8 mouse cellular contexts compared by ENCODE assay signal in the genomic region with DNA sequence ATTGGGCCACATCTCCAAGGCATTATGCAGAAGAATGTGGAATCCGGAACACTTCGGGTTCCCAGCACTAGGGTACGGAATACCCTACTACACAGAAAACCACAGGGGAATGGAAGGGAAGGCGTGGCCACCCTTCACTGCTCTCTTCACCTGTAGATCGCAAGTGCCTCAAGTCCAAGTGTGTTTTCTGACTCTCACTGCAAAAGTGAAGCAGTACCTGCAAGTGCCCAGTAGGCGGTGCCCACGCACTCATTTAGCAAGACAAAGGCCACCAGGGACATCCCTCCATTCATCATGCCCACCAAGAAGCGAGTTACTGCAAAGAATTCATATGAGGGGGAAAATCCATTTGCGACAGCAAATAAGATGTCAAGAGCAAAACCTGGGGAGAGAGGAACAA. TPM values are rescaled to one million over a fixed set of nuclear protein-coding genes. Genes with fewer than 3 reads are reported as not detected.
DNase-seq lines count a peak whose midpoint lies in the region; ATAC-seq and TF ChIP-seq lines count a peak whose summit lies in the region.

No protein-coding gene starts in this region.

- no peak overlapping the region for H3K4me2 ChIP-seq in kidney, embryonic 15.5 days
- no peak overlapping the region for H3K4me2 ChIP-seq in hindbrain, postnatal 0 days (ENCODE audit: low read depth, low read length)
- H3K4me2 ChIP-seq in midbrain, embryonic 16.5 days (ENCODE audit: low read length), result no peak overlapping the region

- intact Hi-C loops in left cerebral cortex, postnatal 10 days (cut with DNase I), result no loop called here

- 25% methylated on average over 9 of the region's 9 CpGs for WGBS in kidney, embryonic 15.5 days
- WGBS in hindbrain, postnatal 0 days, result 20% methylated on average over 9 of the region's 9 CpGs
- WGBS in midbrain, embryonic 16.5 days, result 25% methylated on average over 9 of the region's 9 CpGs
- WGBS in spleen, adult 2 months, result 45% methylated on average over 9 of the region's 9 CpGs

- no peak for ATAC-seq in kidney, embryonic 15.5 days (replicated peaks; ENCODE audit: low FRiP score)
- peak; percentile 65; the same call in 1 of the 2 replicates for ATAC-seq in frontal cortex, adult (ENCODE audit: low TSS enrichment)
- ATAC-seq in hindbrain, postnatal 0 days, result peak; percentile 61
- peak; percentile 84 for ATAC-seq in midbrain, embryonic 16.5 days

- no peak overlapping the region for H3K9ac ChIP-seq in kidney, embryonic 15.5 days
- H3K9ac ChIP-seq in hindbrain, postnatal 0 days (replicated peaks; ENCODE audit: low read length), result no peak overlapping the region
- no peak overlapping the region for H3K9ac ChIP-seq in midbrain, embryonic 16.5 days (ENCODE audit: low read depth, low read length)

- DNase-seq in kidney, adult 11 months, result peak; percentile 58
- peak; percentile 78 to 80 for DNase-seq in cerebellum, adult 18-20 months
- peak; percentile 96 for DNase-seq in hindbrain, postnatal 0 days (ENCODE audit: low spot score)
- DNase-seq in left cerebral cortex, postnatal 10 days (ENCODE audit: extremely low spot score in 1 of 2, low spot score in 2 of 2), result peak; percentile 65 to 73
- DNase-seq in spleen, adult 2 months (ENCODE audit: low read depth in 1 of 2, low spot score in 2 of 2), result peak; percentile 19 to 46

- H3K9me3 ChIP-seq in kidney, embryonic 15.5 days (replicated peaks), result no peaks in the 10 kb centered on the region
- no peaks in the 10 kb centered on the region for H3K9me3 ChIP-seq in hindbrain, postnatal 0 days (ENCODE audit: low read length)
- H3K9me3 ChIP-seq in midbrain, embryonic 16.5 days (replicated peaks; ENCODE audit: control insufficient read depth, low read length, poor library complexity, severe bottlenecking), result no peaks in the 10 kb centered on the region

- no peak overlapping the region for H3K4me3 ChIP-seq in kidney, embryonic 15.5 days (replicated peaks)
- no peak overlapping the region for H3K4me3 ChIP-seq in hindbrain, postnatal 0 days (ENCODE audit: low read length)
- no peak overlapping the region for H3K4me3 ChIP-seq in midbrain, embryonic 16.5 days (ENCODE audit: low read depth, low read length)
- H3K4me3 ChIP-seq in spleen, adult 2 months (ENCODE audit: extremely low read depth, insufficient read depth, insufficient read length), result no peak overlapping the region

- no peaks in the 10 kb centered on the region for H3K27me3 ChIP-seq in kidney, embryonic 15.5 days
- H3K27me3 ChIP-seq in hindbrain, postnatal 0 days (ENCODE audit: insufficient read depth, low read length), result no peaks in the 10 kb centered on the region
- H3K27me3 ChIP-seq in midbrain, embryonic 16.5 days (ENCODE audit: control insufficient read depth, insufficient read depth, low read depth, low read length), result no peaks in the 10 kb centered on the region
- no peaks in the 10 kb centered on the region for H3K27me3 ChIP-seq in spleen, adult 2 months (ENCODE audit: control insufficient read depth, insufficient read depth, low read length)

- no peak overlapping the region for H3K27ac ChIP-seq in kidney, embryonic 15.5 days
- no peak overlapping the region for H3K27ac ChIP-seq in hindbrain, postnatal 0 days
- no peak overlapping the region for H3K27ac ChIP-seq in midbrain, embryonic 16.5 days (ENCODE audit: low read length)
- no peak overlapping the region for H3K27ac ChIP-seq in spleen, adult 2 months (ENCODE audit: insufficient read depth, low read length)

- TF ChIP-seq POLR2A in spleen, adult 2 months (IDR thresholded peaks at IDR 0.05; ENCODE audit: low read depth, low read length), result no peak

- H3K4me1 ChIP-seq in kidney, embryonic 15.5 days, result no peaks in the 10 kb centered on the region
- H3K4me1 ChIP-seq in hindbrain, postnatal 0 days (ENCODE audit: insufficient read depth, low read length), result no peaks in the 10 kb centered on the region
- peaks cover 6% of the 10 kb centered on the region; the same call in 1 of the 2 replicates for H3K4me1 ChIP-seq in midbrain, embryonic 16.5 days (ENCODE audit: control insufficient read depth, insufficient read depth, low read length)
- H3K4me1 ChIP-seq in spleen, adult 2 months (ENCODE audit: control insufficient read depth, insufficient read depth, insufficient read length), result no peaks in the 10 kb centered on the region; the same call in 1 of the 2 replicates

- TF ChIP-seq CTCF in hindbrain, postnatal 0 days (IDR thresholded peaks at IDR 0.05; ENCODE audit: low read depth), result peak; percentile 98
- peak; percentile 55; the same call in 1 of the 2 replicates for TF ChIP-seq CTCF in spleen, adult 2 months (IDR thresholded peaks at IDR 0.05; ENCODE audit: extremely low read depth, insufficient read depth, insufficient read length, insufficient replicate concordance)

- H3K36me3 ChIP-seq in kidney, embryonic 15.5 days, result no peaks in the 10 kb centered on the region
- no peaks in the 10 kb centered on the region; the same call in 1 of the 2 replicates for H3K36me3 ChIP-seq in hindbrain, postnatal 0 days (ENCODE audit: insufficient read depth, low read length)
- no peaks in the 10 kb centered on the region for H3K36me3 ChIP-seq in midbrain, embryonic 16.5 days (ENCODE audit: control insufficient read depth, insufficient read depth, low read length)
- no peaks in the 10 kb centered on the region for H3K36me3 ChIP-seq in spleen, adult 2 months (ENCODE audit: control insufficient read depth, insufficient read depth, low read length)

RNA-seq across cellular contexts. Expression of gene Slc22a15, which starts 27.4 kb away (rescaled TPM):
- polyA plus RNA-seq in kidney, embryonic 15.5 days (2015; fragmentation: Nextera tagmentation; extraction: Ambion mirVana), result 3.1 and 3.9 TPM in 2 replicates
- 11.1 and 12.5 TPM in 2 replicates for total RNA-seq in hindbrain, postnatal 0 days (2014; rRNA removed)
- polyA plus RNA-seq in hindbrain, postnatal 0 days (2015; fragmentation: Nextera tagmentation; extraction: Ambion mirVana), result 5.0 and 5.7 TPM in 2 replicates
- 10 to 100 TPM; 12.1 to 12.6 TPM for total RNA-seq in left cerebral cortex, postnatal 10 days (2021)
- polyA plus RNA-seq in midbrain, embryonic 16.5 days (2015; fragmentation: Nextera tagmentation; extraction: Ambion mirVana), result 6.0 and 7.4 TPM in 2 replicates
- polyA plus RNA-seq in spleen, adult 2 months (2012; rRNA removed), result 2.5 and 3.2 TPM in 2 replicates

RNA-seq across cellular contexts. Expression of gene Mab21l3, which starts 48.1 kb away (rescaled TPM):
- polyA plus RNA-seq in kidney, embryonic 15.5 days (2015; fragmentation: Nextera tagmentation; extraction: Ambion mirVana), result 0.73 TPM in 2 replicates
- total RNA-seq in hindbrain, postnatal 0 days (2014; rRNA removed), result 0.10 and 0.72 TPM in 2 replicates
- polyA plus RNA-seq in hindbrain, postnatal 0 days (2015; fragmentation: Nextera tagmentation; extraction: Ambion mirVana), result 0.04 and 0.09 TPM in 2 replicates
- not detected for total RNA-seq in left cerebral cortex, postnatal 10 days (2021)
- polyA plus RNA-seq in midbrain, embryonic 16.5 days (2015; fragmentation: Nextera tagmentation; extraction: Ambion mirVana), result 0.07 and 0.09 TPM in 2 replicates
- polyA plus RNA-seq in spleen, adult 2 months (2012; rRNA removed), result 1.4 TPM in 2 replicates

Comparison
In these comparisons a context has a peak if more than half of its experiments do, and no peak if none do; other contexts are left out.
1. DNase-seq: peak in every context shown above with its lines; median percentile 96 in hindbrain, postnatal 0 days; 79 in cerebellum, adult 18-20 months; 69 in left cerebral cortex, postnatal 10 days; 58 in kidney, adult 11 months; 32 in spleen, adult 2 months.